Mouse (Mus musculus): ENCODE measurements around the gene Ube2l3. TPM values are rescaled to one million over a fixed set of nuclear protein-coding genes. Genes with fewer than 3 reads are reported as not detected.
A peak's percentile ranks its signal among the peaks of the same experiment; 100 is the strongest.
"Not testable (repeated sequence)": the region's sequence is repeated elsewhere in the genome, so short reads cannot be mapped to it uniquely, and the experiment has no call there.

Ube2l3 gene
- polyA plus RNA-seq, 1 experiment from 2014 or later = 410 TPM

GRCm38 (mm10) chr16:17165478-17165877, 37.0 kb downstream of the Ube2l3 start:
- H3K36me3 ChIP-seq (replicated peaks) = peaks cover 85% of the 10 kb centered on the region

GRCm38 (mm10) chr16:17154346-17154745, 48.1 kb downstream of the Ube2l3 start:
- H3K4me3 ChIP-seq = no peak overlapping the region
- 96% methylated on average over 2 of the region's 2 CpGs for WGBS
- H3K27ac ChIP-seq (replicated peaks) = no peak overlapping the region
- no peaks in the 10 kb centered on the region for H3K4me1 ChIP-seq
- H3K36me3 ChIP-seq (replicated peaks) = peaks cover 88% of the 10 kb centered on the region
- no peaks in the 10 kb centered on the region for H3K27me3 ChIP-seq (replicated peaks; ENCODE audit: low read depth, poor library complexity, severe bottlenecking)
- H3K9me3 ChIP-seq = no peaks in the 10 kb centered on the region
- no peak for DNase-seq (ENCODE audit: low spot score)

More at GRCm38 (mm10) chr16:17165478-17165877, 37.0 kb downstream of the Ube2l3 start:
- H3K4me3 ChIP-seq; H3K9me3 ChIP-seq; DNase-seq (ENCODE audit: low spot score); H3K27ac ChIP-seq (replicated peaks); H3K27me3 ChIP-seq (replicated peaks; ENCODE audit: low read depth, poor library complexity, severe bottlenecking); H3K4me1 ChIP-seq: not testable (repeated sequence)
- 88% methylated on average over 1 of the region's 1 CpGs for WGBS

GRCm38 (mm10) chr16:17151874-17152273, 50.6 kb downstream of the Ube2l3 start:
- Histone ChIP-seq H3K27ac (replicated peaks) (no peak overlapping the region), H3K36me3 (replicated peaks) (peaks cover 63% of the 10 kb centered on the region), H3K9me3 (no peaks in the 10 kb centered on the region), H3K4me1 (peaks cover 17% of the 10 kb centered on the region), H3K27me3 (replicated peaks; ENCODE audit: low read depth, poor library complexity, severe bottlenecking) (peaks cover 18% of the 10 kb centered on the region), H3K4me3 (no peak overlapping the region)
- no peak for DNase-seq (ENCODE audit: low spot score)
- WGBS = 96% methylated on average over 4 of the region's 4 CpGs

GRCm38 (mm10) chr16:17150520-17151258, 51.8 kb downstream of the Ube2l3 start:
- H3K9me3 ChIP-seq = no peaks in the 10 kb centered on the region
- H3K4me1 ChIP-seq = peaks cover 19% of the 10 kb centered on the region
- H3K36me3 ChIP-seq (replicated peaks) = peaks cover 51% of the 10 kb centered on the region
- no peak for DNase-seq (ENCODE audit: low spot score)
- no peak overlapping the region for H3K4me3 ChIP-seq
- peaks cover 19% of the 10 kb centered on the region for H3K27me3 ChIP-seq (replicated peaks; ENCODE audit: low read depth, poor library complexity, severe bottlenecking)
- 91% methylated on average over 7 of the region's 7 CpGs for WGBS
- H3K27ac ChIP-seq (replicated peaks) = no peak overlapping the region

GRCm38 (mm10) chr16:17148084-17148483, 54.4 kb downstream of the Ube2l3 start:
- H3K36me3 ChIP-seq (replicated peaks) = peaks cover 28% of the 10 kb centered on the region
- no peaks in the 10 kb centered on the region for H3K9me3 ChIP-seq
- peaks cover 19% of the 10 kb centered on the region for H3K27me3 ChIP-seq (replicated peaks; ENCODE audit: low read depth, poor library complexity, severe bottlenecking)
- H3K27ac ChIP-seq (replicated peaks) = no peak overlapping the region; the same call in 1 of the 2 replicates
- DNase-seq (ENCODE audit: low spot score) = peak; percentile 77
- WGBS = 5% methylated on average over 16 of the region's 16 CpGs
- H3K4me3 ChIP-seq = peak overlapping the region; percentile 72
- peaks cover 29% of the 10 kb centered on the region for H3K4me1 ChIP-seq

GRCm38 (mm10) chr16:17147391-17147929, 55.0 kb downstream of the Ube2l3 start:
- WGBS = under 1% methylated on average over 41 of the region's 41 CpGs
- Histone ChIP-seq H3K4me1 (peaks cover 29% of the 10 kb centered on the region), H3K27me3 (replicated peaks; ENCODE audit: low read depth, poor library complexity, severe bottlenecking) (peaks cover 19% of the 10 kb centered on the region), H3K36me3 (replicated peaks) (peaks cover 21% of the 10 kb centered on the region), H3K9me3 (no peaks in the 10 kb centered on the region), H3K4me3 (peak overlapping the region; percentile 72), H3K27ac (replicated peaks) (peak overlapping the region; percentile 65; the same call in 1 of the 2 replicates)
- peak; percentile 53 for DNase-seq (ENCODE audit: low spot score)

- H3K9me3 ChIP-seq = no peaks in the 10 kb centered on the region
- DNase-seq (ENCODE audit: low spot score) = peak; percentile 92
- H3K27ac ChIP-seq (replicated peaks) = peak within 1 kb of the TSS; percentile 65
- peaks cover 19% of the 10 kb centered on the region for H3K27me3 ChIP-seq (replicated peaks; ENCODE audit: low read depth, poor library complexity, severe bottlenecking)
- H3K4me1 ChIP-seq = peaks cover 29% of the 10 kb centered on the region
- peak within 1 kb of the TSS; percentile 72 for H3K4me3 ChIP-seq
- H3K36me3 ChIP-seq (replicated peaks) = peaks cover 15% of the 10 kb centered on the region
- WGBS = under 1% methylated on average over 34 of the region's 34 CpGs
Observed at GRCm38 (mm10) chr16:17146772-17147235, 55.6 kb downstream of the Ube2l3 start, which contains the start of gene Ccdc116. TSS of gene Ccdc116 (minus strand) at chr16:17147229.

- H3K36me3 ChIP-seq (replicated peaks) = no peaks in the 10 kb centered on the region
- no peak within 1 kb of the TSS for H3K27ac ChIP-seq (replicated peaks)
- H3K27me3 ChIP-seq (replicated peaks; ENCODE audit: low read depth, poor library complexity, severe bottlenecking) = peaks cover 19% of the 10 kb centered on the region
- 13% methylated on average over 7 of the region's 7 CpGs for WGBS
- 0 out of 2 replicates have a peak within 1 kb of the TSS, but pooled peaks have one; percentile 2 for H3K4me3 ChIP-seq
- DNase-seq (ENCODE audit: low spot score) = peak; percentile 49
- no peaks in the 10 kb centered on the region for H3K9me3 ChIP-seq
- H3K4me1 ChIP-seq = peaks cover 29% of the 10 kb centered on the region
Observed at GRCm38 (mm10) chr16:17144339-17144738, 58.1 kb downstream of the Ube2l3 start, which contains the start of gene Ydjc. TSS of gene Ydjc (plus strand) at chr16:17144621.

- no peak for DNase-seq (ENCODE audit: low spot score)
- WGBS = 84% methylated on average over 15 of the region's 15 CpGs
Observed at GRCm38 (mm10) chr16:17137355-17137754, 65.1 kb downstream of the Ube2l3 start.

GRCm38 (mm10) chr16:17132906-17133200, 69.6 kb downstream of the Ube2l3 start:
- peak overlapping the region; percentile 93 for H3K27ac ChIP-seq (replicated peaks)
- peaks cover 15% of the 10 kb centered on the region for H3K36me3 ChIP-seq (replicated peaks)
- peak overlapping the region; percentile 87 for H3K4me3 ChIP-seq
- no peaks in the 10 kb centered on the region for H3K9me3 ChIP-seq
- H3K27me3 ChIP-seq (replicated peaks; ENCODE audit: low read depth, poor library complexity, severe bottlenecking) = no peaks in the 10 kb centered on the region
- 39% methylated on average over 7 of the region's 7 CpGs for WGBS
- H3K4me1 ChIP-seq = peaks cover 23% of the 10 kb centered on the region
- DNase-seq (ENCODE audit: low spot score) = peak; percentile 39

More at GRCm38 (mm10) chr16:17137355-17137754, 65.1 kb downstream of the Ube2l3 start:
- no peaks in the 10 kb centered on the region for H3K27me3 ChIP-seq (replicated peaks; ENCODE audit: low read depth, poor library complexity, severe bottlenecking)
- no peak overlapping the region for H3K27ac ChIP-seq (replicated peaks)
- no peaks in the 10 kb centered on the region for H3K9me3 ChIP-seq
- H3K4me3 ChIP-seq = no peak overlapping the region
- peaks cover 7% of the 10 kb centered on the region for H3K4me1 ChIP-seq
- H3K36me3 ChIP-seq (replicated peaks) = no peaks in the 10 kb centered on the region

- H3K4me1 ChIP-seq = peaks cover 23% of the 10 kb centered on the region
- peaks cover 15% of the 10 kb centered on the region for H3K36me3 ChIP-seq (replicated peaks)
- peak; percentile 99 for DNase-seq (ENCODE audit: low spot score)
- peak within 1 kb of the TSS; percentile 93 for H3K27ac ChIP-seq (replicated peaks)
- H3K4me3 ChIP-seq = peak within 1 kb of the TSS; percentile 87
- no peaks in the 10 kb centered on the region for H3K27me3 ChIP-seq (replicated peaks; ENCODE audit: low read depth, poor library complexity, severe bottlenecking)
- under 1% methylated on average over 47 of the region's 47 CpGs for WGBS
- no peaks in the 10 kb centered on the region for H3K9me3 ChIP-seq
Observed at GRCm38 (mm10) chr16:17132089-17132905, 70.2 kb downstream of the Ube2l3 start, which contains the start of gene Sdf2l1. TSS of gene Sdf2l1 (minus strand) at chr16:17132383.
